ENCODE assay signal across 8 mouse cellular contexts in the genomic region with DNA sequence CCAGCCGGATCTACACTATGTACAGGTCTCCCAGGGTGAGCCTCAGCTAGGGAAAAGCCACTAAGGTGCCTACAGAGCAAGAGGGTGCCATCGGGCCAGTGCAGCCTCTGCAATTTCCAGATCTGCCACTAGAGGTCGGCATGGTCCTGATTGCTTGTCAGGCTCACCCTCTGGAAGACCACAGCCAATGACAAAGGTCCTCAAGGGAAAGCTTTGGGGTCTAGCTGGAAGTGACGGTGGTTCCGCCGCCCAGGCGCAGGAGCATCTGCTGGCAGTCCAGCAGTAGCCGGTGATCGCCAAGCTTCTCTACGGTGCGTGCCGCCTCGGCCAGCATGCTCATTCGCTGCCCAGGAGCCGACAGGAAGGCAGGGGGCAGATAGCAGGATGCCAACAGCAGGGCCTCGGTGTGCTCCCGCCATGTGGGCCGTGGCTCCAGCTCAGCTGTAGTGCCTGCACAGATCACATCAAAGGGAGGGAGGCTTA. TPM values are rescaled to one million over a fixed set of nuclear protein-coding genes. Genes with fewer than 3 reads are reported as not detected.
DNase-seq lines count a peak whose midpoint lies in the region; ATAC-seq lines count a peak whose summit lies in the region.

No protein-coding gene starts in this region.

- peak; percentile 72 for ATAC-seq in inflammation-experienced regulatory T-cells, adult 6 months
- peak; percentile 66 for ATAC-seq in megakaryocyte-erythroid progenitor cell, adult 5-6 weeks (replicated peaks; ENCODE audit: low FRiP score, low TSS enrichment, poor library complexity, severe bottlenecking)

- intact Hi-C loops in left cerebral cortex, postnatal 10 days (cut with DNase I), result loop anchor here (2.0 to 5.0 kb wide), 2 partner anchors 93 to 213 kb away; no protein-coding TSS in a partner anchor

- DNase-seq in adrenal gland, adult 18-20 months (ENCODE audit: low spot score in 2 of 2), result peak; percentile 93
- DNase-seq in embryo, embryonic 11 days, result peak; percentile 91
- peak; percentile 81 for DNase-seq in gastrocnemius, postnatal 25 days
- DNase-seq in left cerebral cortex, postnatal 10 days (ENCODE audit: extremely low spot score in 1 of 2, low spot score in 2 of 2), result peak; percentile 89
- peak; percentile 90 for DNase-seq in right cerebral cortex, postnatal 14 days
- peak; percentile 88 for DNase-seq in urinary bladder, postnatal 25 days (ENCODE audit: low spot score)

RNA-seq across cellular contexts. Expression of a gene that starts 22.6 kb away (rescaled TPM):
- total RNA-seq in adrenal gland, adult 18-20 months (2021), result 100 to 1,000 TPM; 141 to 185 TPM
- 10 to 100 TPM; 16.8 to 20.0 TPM for total RNA-seq in gastrocnemius, postnatal 25 days (2021)
- 10 to 100 TPM; 21.7 to 26.7 (median 24.3) TPM for polyA plus RNA-seq in inflammation-experienced regulatory T-cells, adult 6 months (2017; shearing (Covaris generic))
- total RNA-seq in left cerebral cortex, postnatal 10 days (2021), result 10 to 100 TPM; 41.5 to 43.0 TPM
- total RNA-seq in megakaryocyte-erythroid progenitor cell, adult 5-6 weeks (2014; fragmentation: Nextera tagmentation), result 73.1 and 92.3 TPM in 2 replicates
- 32.3 and 80.9 TPM in 2 replicates for total RNA-seq in megakaryocyte-erythroid progenitor cell, adult 5-6 weeks (2017)

Comparison
In these comparisons a context has a peak if more than half of its experiments do, and no peak if none do; other contexts are left out.
1. Peak in every context shown above with its lines: DNase-seq and ATAC-seq.